Mouse (Mus musculus) liver, postnatal 0 days (tissue): Measurements from ENCODE around the gene B4galt4. TPM values are rescaled to one million over a fixed set of nuclear protein-coding genes. Genes with fewer than 3 reads are reported as not detected.
A peak's percentile ranks its signal among the peaks of the same experiment; 100 is the strongest.

Experiments
- ATAC-seq: fragments of 200-750 bp; cut with Nextera tagmentation; 2 replicates; pipeline ENCODE4 v1.8.0; 2017; ENCODE audit warnings: mild to moderate bottlenecking, moderate library complexity
- DNase-seq: peaks from one replicate; pipeline ENCODE4 v3.0.0-alpha.2; 2016
- H3K27ac ChIP-seq: fragments of 300-500 bp; sonication (generic); 2 replicates; pipeline ENCODE4 v1.5.1; 2014; ENCODE audit warnings: antibody characterized with exemption, moderate library complexity, mild to moderate bottlenecking, low read depth
- H3K27me3 ChIP-seq: fragments of 300-500 bp; sonication (generic); 2 replicates; pipeline ENCODE4 v1.6.1; 2014; ENCODE audit warnings: low read length, control low read depth, mixed read lengths; ENCODE audit not compliant: insufficient read depth
- H3K36me3 ChIP-seq: fragments of 300-500 bp; sonication (generic); replicated peaks from 2 replicates; pipeline ENCODE4 v1.6.1; 2014; ENCODE audit warnings: mild to moderate bottlenecking, control low read depth, low read length, moderate library complexity, mixed read lengths; ENCODE audit not compliant: insufficient read depth
- H3K4me1 ChIP-seq: fragments of 300-500 bp; sonication (generic); 2 replicates; pipeline ENCODE4 v1.6.1; 2014; ENCODE audit warnings: antibody characterized with exemption, mild to moderate bottlenecking, control low read depth; ENCODE audit not compliant: insufficient read depth
- H3K4me2 ChIP-seq: fragments of 300-500 bp; sonication (generic); 2 replicates; pipeline ENCODE4 v1.6.1; 2014; ENCODE audit warnings: low read depth, mild to moderate bottlenecking, low read length, moderate library complexity, mixed read lengths
- H3K4me3 ChIP-seq: fragments of 300-500 bp; sonication (generic); 2 replicates; pipeline ENCODE4 v1.5.1; 2014; ENCODE audit warnings: low read depth, low read length
- H3K9ac ChIP-seq: fragments of 300-500 bp; sonication (generic); replicated peaks from 2 replicates; pipeline ENCODE4 v1.6.1; 2014; ENCODE audit warnings: mild to moderate bottlenecking, moderate library complexity
- H3K9me3 ChIP-seq: fragments of 300-500 bp; sonication (generic); 2 replicates; pipeline ENCODE4 v1.6.1; 2016; ENCODE audit warnings: mild to moderate bottlenecking, control low read depth, low read length, mixed read lengths
- CTCF ChIP-seq: sonication (generic); IDR thresholded peaks from 2 replicates; pipeline ENCODE4 v1.5.1; 2016; ENCODE audit warnings: antibody characterized with exemption, low read depth
- EP300 ChIP-seq: IDR thresholded peaks from 2 replicates; pipeline ENCODE4 v1.6.1; 2016; ENCODE audit warnings: antibody characterized with exemption, low read depth, mild to moderate bottlenecking
- WGBS: fragments of 180-500 bp; shearing (Covaris S2); extraction: QIAGEN DNeasy Blood & Tissue Kit; methylation state at CpG from one replicate; pipeline ENCODE4 v1.1.7; 2014; ENCODE audit not compliant: insufficient replicate concordance; 5-methylcytosine and 5-hydroxymethylcytosine counted together
- polyA plus RNA-seq: library from polyadenylated mRNA; unstranded; fragments of >200 nt; fragmentation: Nextera tagmentation; extraction: Ambion mirVana; gene quantifications from 2 replicates; pipeline ENCODE4 v1.2.1, GENCODE M21; 2015

The B4galt4 gene
- polyA plus RNA-seq, 1 experiment from 2014 or later, result 3.0 TPM

DNA sequence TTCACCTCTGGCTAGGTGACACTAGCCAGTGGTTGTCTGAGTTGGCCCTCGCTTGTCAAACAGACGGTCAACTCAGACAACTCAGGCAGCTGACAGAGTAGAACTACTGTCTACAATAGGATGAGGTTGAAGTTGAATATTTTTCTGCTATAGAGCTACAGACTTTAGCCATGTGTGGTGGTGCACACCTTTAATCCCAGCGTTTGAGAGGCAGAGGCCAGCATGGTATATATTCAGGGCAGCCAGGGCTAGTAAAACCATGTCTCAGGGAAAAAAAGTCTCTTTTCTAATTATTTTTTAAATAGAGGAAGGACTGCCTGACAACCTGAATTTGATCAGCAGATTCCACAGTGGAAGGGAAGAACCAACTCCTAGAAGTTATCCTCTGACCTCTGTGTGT is 39.7 kb upstream of the B4galt4 start:
- Histone ChIP-seq H3K4me3 (no peak overlapping the region), H3K4me1 (no peaks in the 10 kb centered on the region; the same call in none of the 2 replicates), H3K4me2 (no peak overlapping the region), H3K9ac (no peak overlapping the region), H3K27me3 (0 out of 2 replicates have a peak, but pooled peaks cover 3% of the 10 kb centered on the region), H3K36me3 (no peaks in the 10 kb centered on the region), H3K27ac (no peak overlapping the region), H3K9me3 (no peaks in the 10 kb centered on the region)
- WGBS, result 66% methylated on average over 3 of the region's 3 CpGs
- DNase-seq, result no peak
- TF ChIP-seq CTCF, result no peak
- no peak for TF ChIP-seq EP300
- no peak for ATAC-seq

DNA sequence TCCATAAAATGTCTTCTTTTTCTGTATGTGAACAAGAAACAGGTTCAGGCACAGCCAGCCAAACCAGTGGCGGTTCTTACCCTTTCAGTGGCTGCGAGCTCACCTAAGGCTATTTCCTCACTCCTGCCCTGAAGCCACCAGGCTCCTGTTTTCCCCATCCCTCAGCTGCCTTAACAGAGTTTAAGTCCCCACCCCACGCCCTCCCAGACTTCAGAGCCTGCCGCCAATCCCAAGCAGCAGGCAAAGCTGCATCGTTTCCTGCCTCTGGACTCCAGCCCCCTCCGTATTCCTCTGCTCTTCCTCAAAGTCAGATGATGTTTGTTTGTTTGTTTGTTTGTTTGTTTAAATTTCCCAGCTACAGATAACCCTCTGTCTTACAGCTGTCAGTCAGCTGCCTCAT is 38.6 kb upstream of the B4galt4 start:
- no peak overlapping the region for H3K9ac ChIP-seq
- no peak overlapping the region for H3K4me3 ChIP-seq
- no peak for TF ChIP-seq EP300
- no peak overlapping the region for H3K4me2 ChIP-seq
- ATAC-seq (no peak), DNase-seq (no peak)
- H3K9me3 ChIP-seq, result no peaks in the 10 kb centered on the region
- H3K27me3 ChIP-seq, result 0 out of 2 replicates have a peak, but pooled peaks cover 3% of the 10 kb centered on the region
- WGBS, result 70% methylated on average over 6 of the region's 6 CpGs
- no peak overlapping the region for H3K27ac ChIP-seq
- H3K36me3 ChIP-seq, result no peaks in the 10 kb centered on the region
- H3K4me1 ChIP-seq, result no peaks in the 10 kb centered on the region; the same call in none of the 2 replicates

DNA sequence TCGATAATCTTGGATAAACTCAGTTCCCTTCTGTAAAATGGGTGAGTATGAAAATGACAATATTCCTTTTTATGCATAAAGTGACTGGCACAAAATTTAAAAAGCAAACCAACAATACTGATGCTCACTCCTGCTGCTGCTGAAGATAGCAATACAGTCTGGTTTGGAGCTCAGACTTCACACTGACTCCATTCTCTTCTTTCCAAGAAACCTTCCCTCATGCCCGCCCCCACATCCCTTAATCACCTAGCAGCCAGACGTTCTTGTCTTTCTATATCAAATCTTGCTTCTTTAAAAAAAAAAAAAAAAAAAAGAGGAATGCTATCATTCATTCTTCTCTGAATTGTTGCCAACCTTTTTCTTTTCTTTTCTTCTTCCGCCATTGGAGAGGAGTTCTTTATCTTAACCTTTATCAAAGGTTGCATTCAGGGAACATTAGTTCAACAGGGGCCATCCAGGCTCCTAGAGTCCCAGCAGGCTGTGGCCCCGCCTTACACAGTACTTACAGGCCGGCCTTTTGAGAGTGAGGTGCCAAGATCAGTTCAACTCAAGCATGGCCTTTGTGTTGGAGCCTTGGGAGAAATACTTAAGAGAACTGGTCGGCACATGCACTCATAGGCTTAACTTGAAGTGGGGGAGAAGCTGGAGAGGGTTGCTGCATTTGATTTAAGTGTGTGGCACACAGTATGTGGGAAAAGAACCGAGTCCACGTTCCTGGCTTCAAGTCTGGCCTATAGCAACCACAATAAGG is 36.4 kb upstream of the B4galt4 start:
- TF ChIP-seq EP300, result no peak
- Histone ChIP-seq H3K4me1 (no peaks in the 10 kb centered on the region; the same call in none of the 2 replicates), H3K4me2 (no peak overlapping the region), H3K27ac (no peak overlapping the region), H3K36me3 (no peaks in the 10 kb centered on the region), H3K9ac (no peak overlapping the region), H3K4me3 (no peak overlapping the region), H3K27me3 (peaks cover 10% of the 10 kb centered on the region), H3K9me3 (no peaks in the 10 kb centered on the region)
- 65% methylated on average over 9 of the region's 9 CpGs for WGBS
- ATAC-seq (no peak), DNase-seq (no peak)

DNA sequence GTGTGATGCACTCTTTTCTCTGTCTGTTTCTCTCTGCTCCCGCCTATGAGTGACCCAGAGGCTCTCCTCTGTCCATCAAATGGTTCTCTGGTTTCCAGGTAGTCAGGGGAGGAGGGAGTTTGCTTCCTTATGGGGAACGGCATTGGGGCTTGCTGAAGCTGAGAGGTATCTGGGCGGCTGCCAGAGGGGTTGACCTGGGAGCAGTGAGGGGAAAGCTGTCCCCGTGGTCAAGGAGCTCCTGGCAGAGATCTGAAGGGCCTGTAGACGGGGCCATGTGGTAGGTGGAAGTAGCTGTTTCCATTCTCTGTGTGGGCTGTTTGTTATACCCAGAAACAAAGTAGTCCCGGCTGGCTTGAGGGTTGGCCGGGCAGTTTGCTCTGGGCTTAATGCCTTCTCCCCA is 35.3 kb upstream of the B4galt4 start:
- H3K4me3 ChIP-seq, result no peak overlapping the region
- no peaks in the 10 kb centered on the region for H3K36me3 ChIP-seq
- TF ChIP-seq EP300 (no peak), CTCF (no peak)
- no peak overlapping the region for H3K9ac ChIP-seq
- H3K27me3 ChIP-seq, result peaks cover 15% of the 10 kb centered on the region
- no peaks in the 10 kb centered on the region; the same call in 1 of the 2 replicates for H3K4me1 ChIP-seq
- ATAC-seq (no peak), DNase-seq (no peak)
- H3K4me2 ChIP-seq, result no peak overlapping the region
- no peak overlapping the region for H3K27ac ChIP-seq
- no peaks in the 10 kb centered on the region for H3K9me3 ChIP-seq
- 54% methylated on average over 7 of the region's 7 CpGs for WGBS

GRCm38 (mm10) chr16:38708962-38709520 is 33.0 kb upstream of the B4galt4 start:
- H3K4me3 ChIP-seq, result no peak overlapping the region
- no peaks in the 10 kb centered on the region for H3K9me3 ChIP-seq
- no peak for ATAC-seq
- TF ChIP-seq CTCF (peak; percentile 18; the same call in 1 of the 2 replicates), EP300 (no peak)
- no peak overlapping the region for H3K4me2 ChIP-seq
- H3K9ac ChIP-seq, result no peak overlapping the region
- H3K4me1 ChIP-seq, result peaks cover 8% of the 10 kb centered on the region; the same call in 1 of the 2 replicates
- no peaks in the 10 kb centered on the region for H3K36me3 ChIP-seq
- H3K27ac ChIP-seq, result no peak overlapping the region
- peaks cover 19% of the 10 kb centered on the region for H3K27me3 ChIP-seq
- DNase-seq, result peak; percentile 43
- 49% methylated on average over 7 of the region's 7 CpGs for WGBS

DNA sequence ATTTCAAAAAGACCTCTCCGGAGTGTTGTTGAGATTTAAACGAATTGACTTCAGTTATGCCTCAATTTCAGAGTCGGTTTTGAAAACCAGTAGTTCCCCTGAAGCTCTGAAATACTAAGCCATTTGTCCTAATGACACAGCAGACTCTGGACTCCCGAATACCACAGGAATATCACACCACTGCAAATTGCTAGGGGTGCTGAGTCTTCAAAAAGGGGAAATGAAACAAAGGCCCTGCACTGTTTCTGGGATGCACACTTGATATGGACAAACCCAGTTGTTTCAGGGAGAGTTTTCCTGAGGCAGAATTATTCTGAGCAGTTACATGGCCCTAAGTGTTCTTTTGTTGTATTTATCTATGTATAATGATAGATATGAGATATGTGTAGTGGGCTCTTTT is 30.8 kb upstream of the B4galt4 start:
- no peak for TF ChIP-seq EP300
- no peak for TF ChIP-seq CTCF
- DNase-seq (no peak), ATAC-seq (no peak)
- no peaks in the 10 kb centered on the region for H3K9me3 ChIP-seq
- peaks cover 19% of the 10 kb centered on the region for H3K27me3 ChIP-seq
- H3K9ac ChIP-seq, result no peak overlapping the region; the same call in 1 of the 2 replicates
- 23% methylated on average over 4 of the region's 4 CpGs for WGBS
- no peaks in the 10 kb centered on the region for H3K36me3 ChIP-seq
- H3K4me2 ChIP-seq, result peak overlapping the region; percentile 79
- peak overlapping the region; percentile 25 for H3K4me3 ChIP-seq
- peaks cover 8% of the 10 kb centered on the region; the same call in 1 of the 2 replicates for H3K4me1 ChIP-seq
- H3K27ac ChIP-seq, result peak overlapping the region; percentile 76; the same call in 1 of the 2 replicates
